Mouse (Mus musculus): ENCODE results near the gene Arhgef1. TPM values are rescaled to one million over a fixed set of nuclear protein-coding genes. Genes with fewer than 3 reads are reported as not detected.
A peak's percentile ranks its signal among the peaks of the same experiment; 100 is the strongest.

Arhgef1 gene
- polyA plus RNA-seq, 1 experiment from 2014 or later, result 101 TPM

GRCm38 (mm10) chr7:24882416-24883199 is 20.1 kb upstream of the Arhgef1 start:
- Histone ChIP-seq H3K9me3 (replicated peaks) (no peaks in the 10 kb centered on the region), H3K36me3 (peaks cover 22% of the 10 kb centered on the region), H3K4me1 (peaks cover 36% of the 10 kb centered on the region), H3K4me2 (no peak overlapping the region), H3K9ac (no peak overlapping the region), H3K27ac (no peak overlapping the region), H3K4me3 (replicated peaks) (no peak overlapping the region), H3K27me3 (no peaks in the 10 kb centered on the region)
- 93% methylated on average over 9 of the region's 9 CpGs for WGBS
- no peak for ATAC-seq (replicated peaks; ENCODE audit: low FRiP score)

DNA sequence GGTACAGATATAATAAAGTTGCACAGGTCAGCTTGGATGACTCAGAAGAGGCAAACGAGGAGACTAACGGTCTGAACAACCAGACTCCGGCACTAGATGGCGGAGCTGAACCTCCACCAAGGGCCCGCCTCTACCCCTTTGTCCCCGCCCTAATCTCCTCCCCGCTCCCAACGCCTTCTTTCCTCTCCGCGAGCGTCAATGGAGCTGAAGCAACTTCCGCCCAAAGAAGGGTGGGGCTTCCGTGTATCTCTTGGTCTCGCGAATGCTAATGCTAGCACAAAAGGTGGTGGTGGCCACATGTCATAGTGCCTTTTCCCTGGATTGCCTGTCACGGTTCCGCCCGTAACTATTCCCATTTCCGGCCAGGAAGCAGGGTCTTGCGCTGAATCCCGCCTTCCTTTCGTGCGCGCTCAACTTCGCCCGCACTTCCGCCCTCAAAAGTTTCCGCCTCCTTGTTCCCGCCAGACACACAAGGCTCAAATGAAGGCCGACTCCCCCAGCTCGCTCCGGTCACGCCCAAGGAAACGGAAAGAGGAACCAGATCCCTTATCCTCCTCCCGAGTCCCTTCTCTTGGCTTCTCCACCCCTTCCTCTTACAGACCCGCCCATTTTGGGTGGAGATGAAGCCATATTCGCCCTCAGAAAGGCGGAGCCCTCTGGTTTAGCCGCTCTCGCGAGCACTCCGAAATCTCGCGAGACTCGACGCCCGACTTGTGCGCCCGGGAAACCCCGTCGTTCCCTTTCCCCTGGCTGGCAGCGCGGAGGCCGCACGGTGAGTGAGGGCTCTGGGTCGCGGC is 18.6 kb upstream of the Arhgef1 start, which contains the start of gene Rps19:
Gene Rps19 (plus strand): TSS at position 476 of the 797 bp plus-strand sequence.
- ATAC-seq (replicated peaks; ENCODE audit: low FRiP score), result peak; percentile 95
- Histone ChIP-seq H3K4me1 (peaks cover 50% of the 10 kb centered on the region), H3K27ac (peak within 1 kb of the TSS; percentile 94), H3K4me2 (peak within 1 kb of the TSS; percentile 70), H3K27me3 (no peaks in the 10 kb centered on the region), H3K9me3 (replicated peaks) (no peaks in the 10 kb centered on the region), H3K9ac (peak within 1 kb of the TSS; percentile 100), H3K4me3 (replicated peaks) (peak within 1 kb of the TSS; percentile 100), H3K36me3 (peaks cover 37% of the 10 kb centered on the region)
- WGBS, result under 1% methylated on average over 57 of the region's 57 CpGs

DNA sequence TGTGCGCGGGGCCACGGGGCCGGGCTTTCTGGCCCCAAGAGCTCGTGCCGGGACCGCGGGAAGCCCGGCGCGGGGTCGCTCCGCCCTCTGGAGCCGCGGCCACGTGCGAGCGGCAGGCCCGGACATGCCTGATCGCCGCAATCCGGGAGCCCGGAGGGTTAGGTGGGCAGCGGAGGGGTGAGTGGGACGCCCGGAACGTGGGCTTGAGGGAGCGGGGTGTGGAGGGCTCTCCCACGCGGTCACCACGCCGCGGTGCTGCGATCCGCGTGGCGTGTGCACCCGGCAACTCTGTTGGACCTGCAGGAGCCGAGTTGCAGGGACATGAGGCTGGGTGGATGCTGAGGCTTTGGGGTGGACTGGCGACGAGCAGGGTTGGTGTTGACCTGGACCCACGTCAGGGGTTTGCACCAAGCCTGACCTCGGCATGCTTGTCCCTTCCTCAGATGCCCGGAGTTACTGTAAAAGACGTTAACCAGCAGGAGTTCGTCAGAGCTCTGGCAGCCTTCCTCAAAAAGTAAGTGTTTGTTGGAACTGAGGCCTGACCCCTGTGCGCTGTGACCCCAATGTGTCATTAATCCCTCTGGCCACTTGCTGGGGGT is 17.9 kb upstream of the Arhgef1 start:
- Histone ChIP-seq H3K4me1 (peaks cover 53% of the 10 kb centered on the region), H3K9me3 (replicated peaks) (no peaks in the 10 kb centered on the region), H3K4me3 (replicated peaks) (peak overlapping the region; percentile 100), H3K36me3 (peaks cover 44% of the 10 kb centered on the region), H3K9ac (peak overlapping the region; percentile 100), H3K27me3 (no peaks in the 10 kb centered on the region), H3K27ac (peak overlapping the region; percentile 94), H3K4me2 (peak overlapping the region; percentile 70)
- ATAC-seq (replicated peaks; ENCODE audit: low FRiP score), result peak; percentile 5
- under 1% methylated on average over 47 of the region's 47 CpGs for WGBS

GRCm38 (mm10) chr7:24885468-24886307 is 17.0 kb upstream of the Arhgef1 start:
- Histone ChIP-seq H3K4me2 (peak overlapping the region; percentile 70), H3K36me3 (peaks cover 52% of the 10 kb centered on the region), H3K9me3 (replicated peaks) (no peaks in the 10 kb centered on the region), H3K9ac (peak overlapping the region; percentile 100), H3K4me3 (replicated peaks) (peak overlapping the region; percentile 100), H3K4me1 (peaks cover 52% of the 10 kb centered on the region), H3K27ac (peak overlapping the region; percentile 94), H3K27me3 (no peaks in the 10 kb centered on the region)
- no peak for ATAC-seq (replicated peaks; ENCODE audit: low FRiP score)
- 26% methylated on average over 12 of the region's 12 CpGs for WGBS

- 54% methylated on average over 4 of the region's 4 CpGs for WGBS
- H3K27ac ChIP-seq, result peak overlapping the region; percentile 94
These were observed 16.4 kb upstream of the Arhgef1 start for GRCm38 (mm10) chr7:24886308-24886633.

DNA sequence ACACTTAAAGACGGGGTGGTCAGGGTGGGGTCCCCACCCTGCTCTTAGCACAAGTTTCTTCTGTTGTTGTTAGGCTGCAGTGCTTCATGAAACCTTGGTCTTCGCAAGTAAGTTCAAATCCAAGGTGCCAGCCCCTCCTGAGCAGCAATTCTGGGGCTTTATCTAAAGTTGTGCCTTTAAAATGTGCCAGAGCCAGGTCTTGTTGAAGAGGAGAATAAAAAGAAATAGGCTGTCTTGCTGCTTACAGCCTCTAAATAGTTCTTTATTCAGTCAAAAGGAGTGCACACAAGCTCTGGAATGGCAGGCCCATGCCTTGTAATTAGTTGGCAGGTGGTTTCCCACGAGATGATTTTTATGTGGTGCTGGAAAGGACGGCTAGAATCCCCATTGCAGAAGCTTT is 15.6 kb upstream of the Arhgef1 start:
- H3K36me3 ChIP-seq, result peaks cover 59% of the 10 kb centered on the region
- H3K9ac ChIP-seq, result peak overlapping the region; percentile 100
- peak overlapping the region; percentile 94 for H3K27ac ChIP-seq
- H3K4me1 ChIP-seq, result peaks cover 54% of the 10 kb centered on the region
- 65% methylated on average over 4 of the region's 4 CpGs for WGBS
- no peaks in the 10 kb centered on the region for H3K27me3 ChIP-seq
- ATAC-seq (replicated peaks; ENCODE audit: low FRiP score), result no peak
- peak overlapping the region; percentile 70 for H3K4me2 ChIP-seq
- no peaks in the 10 kb centered on the region for H3K9me3 ChIP-seq (replicated peaks)
- H3K4me3 ChIP-seq (replicated peaks), result peak overlapping the region; percentile 100

More at GRCm38 (mm10) chr7:24886308-24886633, 16.4 kb upstream of the Arhgef1 start:
- Histone ChIP-seq H3K9me3 (replicated peaks) (no peaks in the 10 kb centered on the region), H3K4me3 (replicated peaks) (peak overlapping the region; percentile 100), H3K36me3 (peaks cover 58% of the 10 kb centered on the region), H3K4me1 (peaks cover 54% of the 10 kb centered on the region), H3K9ac (peak overlapping the region; percentile 100), H3K27me3 (no peaks in the 10 kb centered on the region), H3K4me2 (peak overlapping the region; percentile 70)
- ATAC-seq (replicated peaks; ENCODE audit: low FRiP score), result no peak

- Histone ChIP-seq H3K9me3 (replicated peaks) (no peaks in the 10 kb centered on the region), H3K4me3 (replicated peaks) (0 out of 2 replicates have a peak overlapping the region, but pooled peaks have one; percentile 7), H3K36me3 (peaks cover 59% of the 10 kb centered on the region), H3K27me3 (no peaks in the 10 kb centered on the region), H3K9ac (no peak overlapping the region), H3K4me2 (no peak overlapping the region; the same call in 1 of the 2 replicates), H3K27ac (peak overlapping the region; percentile 94), H3K4me1 (peaks cover 52% of the 10 kb centered on the region)
- WGBS, result 68% methylated on average over 6 of the region's 6 CpGs
- peak; percentile 31 for ATAC-seq (replicated peaks; ENCODE audit: low FRiP score)
These were observed 13.1 kb upstream of the Arhgef1 start for GRCm38 (mm10) chr7:24889431-24890220.

GRCm38 (mm10) chr7:24890281-24891216 is 12.2 kb upstream of the Arhgef1 start:
- ATAC-seq (replicated peaks; ENCODE audit: low FRiP score), result peak; percentile 52
- H3K36me3 ChIP-seq, result peaks cover 58% of the 10 kb centered on the region
- H3K4me2 ChIP-seq, result no peak overlapping the region
- H3K4me1 ChIP-seq, result peaks cover 49% of the 10 kb centered on the region
- H3K27me3 ChIP-seq, result no peaks in the 10 kb centered on the region
- no peak overlapping the region for H3K9ac ChIP-seq
- H3K4me3 ChIP-seq (replicated peaks), result no peak overlapping the region
- WGBS, result 34% methylated on average over 10 of the region's 10 CpGs
- H3K27ac ChIP-seq, result peak overlapping the region; percentile 94
- H3K9me3 ChIP-seq (replicated peaks), result no peaks in the 10 kb centered on the region

GRCm38 (mm10) chr7:24891241-24892124 is 11.2 kb upstream of the Arhgef1 start:
- no peak overlapping the region for H3K9ac ChIP-seq
- no peak for ATAC-seq (replicated peaks; ENCODE audit: low FRiP score)
- no peak overlapping the region for H3K27ac ChIP-seq
- H3K36me3 ChIP-seq, result peaks cover 48% of the 10 kb centered on the region
- peaks cover 40% of the 10 kb centered on the region for H3K4me1 ChIP-seq
- WGBS, result 72% methylated on average over 3 of the region's 3 CpGs
- no peak overlapping the region for H3K4me2 ChIP-seq
- no peaks in the 10 kb centered on the region for H3K9me3 ChIP-seq (replicated peaks)
- no peaks in the 10 kb centered on the region for H3K27me3 ChIP-seq
- H3K4me3 ChIP-seq (replicated peaks), result no peak overlapping the region

Data from kidney, embryonic 15.5 days (tissue).